Mouse (Mus musculus): ENCODE measurements around the gene Sec16a. TPM values are rescaled to one million over a fixed set of nuclear protein-coding genes. Genes with fewer than 3 reads are reported as not detected.

Gene Sec16a
- polyA plus RNA-seq, 2 experiments, result 47.1 to 62.5 TPM

DNA sequence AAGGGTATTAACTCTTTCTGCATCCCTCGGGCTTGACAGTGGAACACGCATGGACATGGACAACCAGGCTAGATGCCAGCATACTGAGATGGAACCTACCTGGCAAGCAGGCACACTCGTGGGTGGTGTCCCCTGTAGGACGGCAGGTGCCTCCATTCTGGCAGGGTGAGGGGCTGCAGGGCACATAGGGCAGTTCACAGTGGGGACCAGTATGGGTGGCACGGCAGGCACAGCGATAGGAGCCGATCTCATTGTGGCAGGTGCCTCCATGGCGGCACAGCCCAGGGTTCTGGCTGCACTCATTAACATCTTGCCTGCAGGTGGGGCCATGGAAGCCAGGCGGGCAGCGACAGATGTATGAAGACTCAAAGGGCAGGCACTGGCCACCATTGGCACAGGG, 39.2 kb upstream of the Sec16a start:
- no peak for ATAC-seq (ENCODE audit: low FRiP score, low read depth)
- no peak overlapping the region for H3K9ac ChIP-seq (ENCODE audit: low read depth, low read length, severe bottlenecking)
- H3K4me3 ChIP-seq (replicated peaks; ENCODE audit: low read length), result no peak overlapping the region
- H3K9me3 ChIP-seq (ENCODE audit: control insufficient read depth, low read length), result no peaks in the 10 kb centered on the region
- no peak overlapping the region for H3K4me2 ChIP-seq (replicated peaks; ENCODE audit: low read depth, low read length, severe bottlenecking)
- H3K27ac ChIP-seq (replicated peaks; ENCODE audit: low read depth, low read length), result no peak overlapping the region
- H3K4me1 ChIP-seq (ENCODE audit: control insufficient read depth, insufficient read depth, low read length), result peaks cover 42% of the 10 kb centered on the region
- no peak for DNase-seq (ENCODE audit: low spot score)
- no peaks in the 10 kb centered on the region for H3K27me3 ChIP-seq (ENCODE audit: control insufficient read depth, insufficient read depth, low read length)
- no peak for TF ChIP-seq POLR2A (IDR thresholded peaks at IDR 0.05; ENCODE audit: borderline replicate concordance, extremely low read depth, insufficient read depth, insufficient read length)
- WGBS, result 94% methylated on average over 10 of the region's 10 CpGs
- H3K36me3 ChIP-seq (ENCODE audit: control insufficient read depth, insufficient read depth, low read length), result peaks cover 49% of the 10 kb centered on the region

DNA sequence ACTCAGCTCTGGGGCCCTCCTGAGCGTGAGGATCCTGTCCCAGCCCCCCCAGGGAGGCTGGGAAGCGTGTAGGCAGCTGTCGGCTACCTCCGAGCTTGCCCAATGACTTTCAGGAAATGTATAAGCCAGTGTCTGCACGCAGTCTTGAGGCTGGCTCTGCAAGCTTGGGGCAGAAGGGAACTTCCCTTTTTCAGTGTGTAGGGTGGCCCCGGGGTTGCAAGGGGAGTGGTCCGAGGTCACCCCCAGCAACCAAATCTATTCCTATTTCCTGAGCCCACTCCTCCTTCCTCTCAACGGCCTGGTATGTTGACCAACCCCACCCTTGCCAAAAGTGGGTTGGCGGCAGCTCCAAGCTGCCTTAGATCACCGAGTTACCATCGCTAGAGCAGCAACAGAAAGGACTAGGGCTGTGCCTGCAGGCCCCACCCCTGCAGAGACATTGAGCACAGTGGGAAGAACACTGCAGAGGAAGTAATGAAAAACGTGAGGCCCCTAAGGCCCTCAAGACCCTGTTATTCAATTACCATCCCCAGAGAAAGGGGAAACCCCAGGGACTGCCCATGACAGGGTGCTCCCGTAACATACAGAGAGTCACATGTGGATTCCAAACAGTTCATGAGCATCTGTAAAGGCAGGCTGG, 38.3 kb upstream of the Sec16a start:
- TF ChIP-seq POLR2A (IDR thresholded peaks at IDR 0.05; ENCODE audit: borderline replicate concordance, extremely low read depth, insufficient read depth, insufficient read length), result no peak
- DNase-seq (ENCODE audit: low spot score), result no peak
- Histone ChIP-seq H3K9me3 (ENCODE audit: control insufficient read depth, low read length) (no peaks in the 10 kb centered on the region), H3K4me3 (replicated peaks; ENCODE audit: low read length) (no peak overlapping the region), H3K27me3 (ENCODE audit: control insufficient read depth, insufficient read depth, low read length) (no peaks in the 10 kb centered on the region), H3K36me3 (ENCODE audit: control insufficient read depth, insufficient read depth, low read length) (peaks cover 57% of the 10 kb centered on the region), H3K4me1 (ENCODE audit: control insufficient read depth, insufficient read depth, low read length) (peaks cover 34% of the 10 kb centered on the region), H3K4me2 (replicated peaks; ENCODE audit: low read depth, low read length, severe bottlenecking) (no peak overlapping the region), H3K27ac (replicated peaks; ENCODE audit: low read depth, low read length) (no peak overlapping the region), H3K9ac (ENCODE audit: low read depth, low read length, severe bottlenecking) (no peak overlapping the region)
- WGBS, result 69% methylated on average over 13 of the region's 13 CpGs
- no peak for ATAC-seq (ENCODE audit: low FRiP score, low read depth)

DNA sequence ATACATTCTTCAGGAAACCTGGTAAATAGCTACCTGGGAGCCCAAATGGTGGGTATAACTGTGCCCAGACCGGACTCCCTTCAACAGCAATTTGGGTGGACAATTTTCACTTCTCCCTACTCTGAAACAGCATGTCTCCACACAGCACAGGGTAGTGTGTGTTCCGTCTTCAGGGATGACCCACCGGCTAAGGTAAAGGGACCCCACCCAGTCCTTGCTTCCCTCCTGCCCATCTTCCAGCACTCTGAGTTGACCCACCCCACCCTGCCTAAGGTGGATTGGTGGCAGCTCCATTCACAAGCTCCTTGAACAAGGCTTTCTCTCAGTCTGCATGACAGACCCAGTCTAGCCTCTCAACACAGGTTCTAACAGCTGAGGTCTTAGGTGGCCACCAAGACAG, 37.8 kb upstream of the Sec16a start:
- H3K4me2 ChIP-seq (replicated peaks; ENCODE audit: low read depth, low read length, severe bottlenecking), result no peak overlapping the region
- no peaks in the 10 kb centered on the region for H3K27me3 ChIP-seq (ENCODE audit: control insufficient read depth, insufficient read depth, low read length)
- H3K36me3 ChIP-seq (ENCODE audit: control insufficient read depth, insufficient read depth, low read length), result peaks cover 62% of the 10 kb centered on the region
- no peak overlapping the region for H3K4me3 ChIP-seq (replicated peaks; ENCODE audit: low read length)
- H3K27ac ChIP-seq (replicated peaks; ENCODE audit: low read depth, low read length), result no peak overlapping the region
- ATAC-seq (ENCODE audit: low FRiP score, low read depth), result no peak
- H3K4me1 ChIP-seq (ENCODE audit: control insufficient read depth, insufficient read depth, low read length), result peaks cover 29% of the 10 kb centered on the region
- TF ChIP-seq POLR2A (IDR thresholded peaks at IDR 0.05; ENCODE audit: borderline replicate concordance, extremely low read depth, insufficient read depth, insufficient read length), result no peak
- 87% methylated on average over 3 of the region's 3 CpGs for WGBS
- H3K9ac ChIP-seq (ENCODE audit: low read depth, low read length, severe bottlenecking), result no peak overlapping the region
- no peak for DNase-seq (ENCODE audit: low spot score)
- no peaks in the 10 kb centered on the region for H3K9me3 ChIP-seq (ENCODE audit: control insufficient read depth, low read length)

DNA sequence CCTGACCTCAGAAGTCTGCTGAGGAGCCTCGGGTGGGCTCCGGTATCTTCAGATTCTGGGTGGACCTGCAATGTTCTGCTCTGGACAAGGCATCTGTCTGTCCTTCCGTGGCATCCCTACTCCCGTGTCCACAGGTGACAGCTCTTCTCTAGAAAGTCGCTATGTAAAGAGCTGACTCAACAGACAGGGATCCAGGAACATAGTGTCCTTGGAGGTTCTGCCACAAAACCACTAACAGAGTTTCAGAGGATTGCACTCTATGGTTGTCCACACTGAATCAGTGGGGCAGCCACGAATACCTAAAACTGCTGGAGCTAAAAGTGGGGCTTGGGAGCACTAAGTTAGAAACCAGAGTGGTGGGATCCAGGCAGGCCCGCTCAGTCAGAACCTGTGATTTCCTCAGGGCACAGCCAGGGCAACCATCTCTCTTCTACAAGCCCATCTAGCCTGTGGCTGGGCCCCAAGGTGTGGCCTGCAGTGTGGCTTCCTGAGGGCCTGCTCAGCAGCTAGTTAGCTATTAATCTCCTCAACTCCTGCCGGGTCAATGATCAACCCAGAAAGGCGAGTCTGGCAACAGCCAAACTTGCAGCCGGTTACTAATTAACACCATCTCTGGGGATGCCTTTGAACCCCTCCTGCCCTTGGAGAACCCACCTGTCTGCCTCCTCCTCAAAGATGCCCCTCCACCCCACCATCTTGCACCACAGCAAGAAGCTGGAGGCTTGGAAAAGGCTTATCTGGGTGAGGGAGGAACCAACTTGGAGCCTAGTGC, 36.9 kb upstream of the Sec16a start:
- Histone ChIP-seq H3K9ac (ENCODE audit: low read depth, low read length, severe bottlenecking) (no peak overlapping the region), H3K4me2 (replicated peaks; ENCODE audit: low read depth, low read length, severe bottlenecking) (no peak overlapping the region), H3K27me3 (ENCODE audit: control insufficient read depth, insufficient read depth, low read length) (no peaks in the 10 kb centered on the region), H3K4me1 (ENCODE audit: control insufficient read depth, insufficient read depth, low read length) (peaks cover 20% of the 10 kb centered on the region), H3K4me3 (replicated peaks; ENCODE audit: low read length) (no peak overlapping the region), H3K9me3 (ENCODE audit: control insufficient read depth, low read length) (no peaks in the 10 kb centered on the region), H3K36me3 (ENCODE audit: control insufficient read depth, insufficient read depth, low read length) (peaks cover 72% of the 10 kb centered on the region), H3K27ac (replicated peaks; ENCODE audit: low read depth, low read length) (no peak overlapping the region)
- TF ChIP-seq POLR2A (IDR thresholded peaks at IDR 0.05; ENCODE audit: borderline replicate concordance, extremely low read depth, insufficient read depth, insufficient read length), result no peak
- no peak for DNase-seq (ENCODE audit: low spot score)
- ATAC-seq (ENCODE audit: low FRiP score, low read depth), result no peak
- WGBS, result 67% methylated on average over 10 of the region's 10 CpGs

DNA sequence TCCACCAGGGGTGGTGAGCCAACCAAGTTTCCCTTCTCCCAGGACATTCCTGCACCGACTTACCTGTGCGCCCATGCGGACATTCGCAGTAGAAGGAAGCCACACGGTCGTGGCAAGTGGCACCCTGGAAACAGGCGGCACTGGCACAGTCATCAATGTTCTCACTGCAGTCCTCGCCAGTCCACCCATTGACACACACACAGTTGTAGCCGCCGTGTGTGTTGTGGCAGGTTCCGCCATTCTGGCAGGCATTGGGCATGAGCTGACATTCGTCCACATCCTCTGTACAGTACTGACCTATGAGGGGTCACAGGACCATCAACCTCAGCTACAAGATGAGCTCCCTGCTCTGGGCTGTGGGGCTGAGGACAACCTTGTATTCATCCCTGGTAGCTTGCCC, 35.9 kb upstream of the Sec16a start:
- Histone ChIP-seq H3K9me3 (ENCODE audit: control insufficient read depth, low read length) (no peaks in the 10 kb centered on the region), H3K4me1 (ENCODE audit: control insufficient read depth, insufficient read depth, low read length) (peaks cover 10% of the 10 kb centered on the region), H3K27me3 (ENCODE audit: control insufficient read depth, insufficient read depth, low read length) (no peaks in the 10 kb centered on the region), H3K4me3 (replicated peaks; ENCODE audit: low read length) (no peak overlapping the region), H3K36me3 (ENCODE audit: control insufficient read depth, insufficient read depth, low read length) (peaks cover 82% of the 10 kb centered on the region), H3K9ac (ENCODE audit: low read depth, low read length, severe bottlenecking) (no peak overlapping the region), H3K4me2 (replicated peaks; ENCODE audit: low read depth, low read length, severe bottlenecking) (no peak overlapping the region), H3K27ac (replicated peaks; ENCODE audit: low read depth, low read length) (no peak overlapping the region)
- 98% methylated on average over 12 of the region's 12 CpGs for WGBS
- no peak for ATAC-seq (ENCODE audit: low FRiP score, low read depth)
- no peak for TF ChIP-seq POLR2A (IDR thresholded peaks at IDR 0.05; ENCODE audit: borderline replicate concordance, extremely low read depth, insufficient read depth, insufficient read length)
- no peak for DNase-seq (ENCODE audit: low spot score)

Measured in limb, embryonic 14.5 days (tissue).